Mouse (Mus musculus): Measurements from ENCODE around the gene Gm17334.
A peak's percentile ranks its signal among the peaks of the same experiment; 100 is the strongest.

The Gm17334 gene

DNA sequence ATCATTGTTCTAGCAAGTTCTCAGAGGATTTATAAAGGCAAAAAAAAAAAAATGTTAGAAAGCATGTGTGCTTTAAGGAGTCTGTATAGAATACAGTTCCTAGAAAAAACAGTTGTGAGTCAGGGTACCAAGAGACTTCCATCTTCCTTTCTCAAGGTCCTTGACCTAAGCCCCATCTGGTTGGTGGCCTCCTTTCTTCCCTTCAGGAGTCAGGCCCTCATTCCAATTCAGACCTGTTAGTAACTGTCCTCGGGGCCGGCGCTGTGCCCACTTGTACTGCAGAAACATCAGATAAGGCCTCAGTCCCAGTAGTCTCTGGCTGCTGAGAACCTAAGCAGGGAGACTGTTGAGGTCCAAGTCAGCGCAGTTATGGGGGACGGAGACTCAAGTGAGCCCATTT is at the start of gene Gm17334:
Gene Gm17334, minus strand, starts transcription at position 101 of the 400 bp plus-strand sequence.
- no peak for DNase-seq (ENCODE audit: low spot score in 2 of 2)

DNA sequence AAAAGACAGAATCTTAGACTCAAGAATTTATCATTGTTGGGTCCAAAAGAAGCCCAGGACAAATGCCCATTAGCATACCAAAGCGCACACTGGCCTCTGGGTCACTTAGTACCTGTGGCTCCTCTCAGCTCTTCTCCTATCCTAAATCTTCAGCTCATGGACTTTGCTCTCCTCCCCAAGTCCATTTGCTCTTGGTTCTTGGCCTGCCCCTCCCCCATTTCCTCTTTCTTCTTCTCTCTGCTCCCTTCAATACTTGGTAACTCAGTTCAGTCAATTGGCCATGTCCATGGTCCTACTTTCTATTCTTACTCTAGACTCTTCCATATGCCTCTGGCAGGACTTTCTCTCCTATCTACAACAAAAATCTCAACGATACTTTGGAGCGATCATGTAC is 49.0 kb upstream of the Gm17334 start:
- no peak for DNase-seq (ENCODE audit: low spot score in 2 of 2)

DNA sequence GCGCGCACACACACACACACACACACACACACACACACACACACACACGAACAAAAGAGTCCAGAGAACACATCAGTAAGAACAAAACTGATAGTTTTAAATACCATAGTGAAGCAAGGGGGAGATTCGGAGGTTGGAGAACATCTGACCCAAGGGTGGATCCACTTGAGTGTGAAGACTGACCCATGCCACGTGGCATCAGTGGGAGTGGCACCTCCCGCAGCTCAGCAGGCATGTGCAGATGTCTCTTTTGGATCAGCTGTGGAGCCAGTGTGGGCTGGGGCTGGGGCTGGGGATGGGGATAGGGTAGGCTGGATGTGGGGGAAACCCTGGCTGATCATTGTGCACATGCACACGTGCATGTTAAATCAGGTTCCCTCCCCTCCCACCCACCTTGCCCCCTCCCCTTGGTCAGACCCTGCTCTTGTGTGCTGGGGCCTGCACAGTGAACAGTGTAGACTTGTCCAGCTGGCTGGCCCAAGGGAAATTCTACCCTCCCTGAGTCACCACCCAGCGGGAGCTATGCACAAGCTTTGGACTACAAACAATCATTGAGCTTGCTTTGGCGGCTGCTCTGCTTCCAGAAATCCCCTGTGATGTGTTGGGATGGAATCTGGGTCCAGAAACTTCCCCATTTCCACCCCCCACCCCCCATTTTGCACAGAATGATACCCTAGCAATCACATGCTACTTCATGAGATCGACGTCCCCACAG is 48.4 kb upstream of the Gm17334 start:
- no peak for DNase-seq (ENCODE audit: low spot score in 2 of 2)

DNA sequence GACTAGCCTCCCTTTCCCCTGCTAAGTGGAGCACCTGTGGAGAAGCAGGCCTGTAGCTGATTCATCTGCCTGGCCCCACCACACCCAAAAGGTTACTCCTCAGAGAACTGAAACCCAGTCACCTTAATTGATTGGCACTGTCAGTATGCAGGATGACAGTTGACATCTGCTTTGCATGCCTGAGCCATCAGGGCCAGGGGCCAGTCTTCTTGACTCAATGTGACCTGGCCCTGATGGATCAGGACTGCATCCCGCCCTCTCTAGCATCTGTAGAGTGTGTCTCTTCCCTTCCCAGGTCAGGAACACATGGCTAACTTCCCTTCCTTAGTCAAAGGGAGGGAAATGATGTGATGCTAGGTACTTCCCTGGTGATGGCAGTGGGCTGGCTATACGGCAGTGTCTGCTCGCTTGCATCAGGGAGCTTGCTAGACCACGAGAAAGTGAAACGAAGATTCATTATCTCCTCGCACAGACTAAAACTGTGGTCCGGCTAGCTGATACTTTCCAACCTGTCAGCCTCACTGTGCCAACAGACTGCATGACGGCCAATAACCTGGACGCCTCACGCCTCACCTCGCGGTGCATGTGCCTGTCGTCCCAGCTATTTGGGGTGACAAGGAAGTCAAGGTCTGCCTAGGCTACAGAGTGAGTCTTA is 47.7 kb upstream of the Gm17334 start:
- no peak for DNase-seq (ENCODE audit: low spot score in 2 of 2)

DNA sequence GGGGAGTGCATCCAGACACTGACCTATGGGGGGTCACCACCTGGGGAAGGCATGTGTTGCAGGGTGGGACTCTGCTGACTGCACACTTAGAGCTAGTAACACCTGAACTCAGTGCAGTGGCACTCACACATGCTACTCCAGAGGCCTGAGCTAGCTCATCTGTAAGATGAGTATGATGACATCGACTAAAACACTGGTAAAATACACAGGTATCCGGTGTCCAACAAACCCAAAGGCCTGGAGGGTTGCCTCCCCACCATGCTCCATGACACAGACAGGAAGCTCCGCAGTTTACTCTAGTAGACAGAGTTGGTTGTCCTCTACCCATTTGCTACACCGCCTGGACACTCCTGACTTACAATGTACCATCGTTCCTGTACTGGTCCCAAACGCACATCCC is 46.5 kb upstream of the Gm17334 start:
- no peak for DNase-seq (ENCODE audit: low spot score in 2 of 2)

DNA sequence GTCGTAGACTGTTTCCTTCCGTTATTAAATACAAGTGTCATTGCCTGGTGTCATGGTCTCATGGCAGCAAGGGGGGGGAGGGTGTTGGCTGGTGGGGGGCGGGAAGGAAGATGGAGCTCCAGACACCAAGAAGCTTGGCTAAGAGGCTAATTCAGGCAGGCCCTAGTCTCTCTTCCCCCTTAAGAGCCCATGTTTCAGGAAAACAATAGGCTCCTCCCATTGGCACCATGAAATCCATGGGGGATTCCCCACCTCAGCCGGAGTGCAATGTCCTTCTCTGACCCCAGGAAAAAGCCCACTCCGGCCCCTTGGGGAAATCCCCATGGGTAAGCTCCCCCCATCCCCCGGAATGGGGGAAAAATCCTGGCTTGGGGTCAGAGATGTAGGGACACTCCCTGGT is 45.8 kb upstream of the Gm17334 start:
- DNase-seq (ENCODE audit: low spot score in 2 of 2): no peak

DNA sequence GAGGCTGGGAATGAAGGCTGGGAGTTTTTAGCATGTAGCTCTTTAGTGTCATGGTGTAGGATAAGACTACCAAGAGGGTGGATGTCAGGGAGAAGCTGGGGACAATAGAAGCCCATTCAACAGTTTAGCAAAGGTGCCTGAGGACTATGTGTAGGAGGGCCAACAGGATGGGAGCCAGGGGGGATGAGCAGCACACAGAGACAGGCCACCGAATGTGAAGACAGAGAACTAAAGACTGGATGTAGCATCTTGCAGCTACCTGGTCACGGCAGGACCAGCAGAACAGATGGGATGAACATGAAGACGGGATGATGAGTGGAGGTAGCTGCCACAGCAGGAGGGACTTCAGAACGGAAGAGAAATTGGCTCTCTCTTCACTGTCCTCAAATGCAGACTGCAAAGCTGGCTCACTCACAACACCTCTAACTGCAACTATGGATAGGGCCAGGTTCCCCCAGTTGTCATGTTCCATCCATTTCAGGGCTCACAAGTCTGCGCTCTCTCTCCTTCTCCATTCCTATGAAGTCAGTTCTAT is 43.9 kb upstream of the Gm17334 start:
- no peak for DNase-seq (ENCODE audit: low spot score in 2 of 2)

DNA sequence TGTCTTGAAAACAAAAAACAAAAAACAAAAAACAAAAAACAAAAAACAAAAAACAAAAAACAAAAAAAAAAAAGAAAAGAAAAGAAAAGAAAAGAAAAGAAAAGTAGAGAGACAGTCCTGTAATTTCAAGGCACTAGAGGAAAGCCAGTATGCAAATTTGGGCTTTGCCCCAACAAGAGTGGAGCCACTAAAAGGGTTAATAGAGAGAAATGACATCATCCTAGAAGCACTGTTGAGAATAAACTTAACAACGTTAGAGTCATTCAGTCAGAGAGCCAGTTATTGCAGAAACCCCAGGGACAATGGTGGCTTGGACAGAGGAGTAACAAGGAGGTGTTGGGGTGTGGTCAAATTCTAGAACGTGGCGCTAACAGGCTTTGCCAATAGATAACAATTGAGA is 41.8 kb upstream of the Gm17334 start:
- no peak for DNase-seq (ENCODE audit: low spot score in 2 of 2)

DNA sequence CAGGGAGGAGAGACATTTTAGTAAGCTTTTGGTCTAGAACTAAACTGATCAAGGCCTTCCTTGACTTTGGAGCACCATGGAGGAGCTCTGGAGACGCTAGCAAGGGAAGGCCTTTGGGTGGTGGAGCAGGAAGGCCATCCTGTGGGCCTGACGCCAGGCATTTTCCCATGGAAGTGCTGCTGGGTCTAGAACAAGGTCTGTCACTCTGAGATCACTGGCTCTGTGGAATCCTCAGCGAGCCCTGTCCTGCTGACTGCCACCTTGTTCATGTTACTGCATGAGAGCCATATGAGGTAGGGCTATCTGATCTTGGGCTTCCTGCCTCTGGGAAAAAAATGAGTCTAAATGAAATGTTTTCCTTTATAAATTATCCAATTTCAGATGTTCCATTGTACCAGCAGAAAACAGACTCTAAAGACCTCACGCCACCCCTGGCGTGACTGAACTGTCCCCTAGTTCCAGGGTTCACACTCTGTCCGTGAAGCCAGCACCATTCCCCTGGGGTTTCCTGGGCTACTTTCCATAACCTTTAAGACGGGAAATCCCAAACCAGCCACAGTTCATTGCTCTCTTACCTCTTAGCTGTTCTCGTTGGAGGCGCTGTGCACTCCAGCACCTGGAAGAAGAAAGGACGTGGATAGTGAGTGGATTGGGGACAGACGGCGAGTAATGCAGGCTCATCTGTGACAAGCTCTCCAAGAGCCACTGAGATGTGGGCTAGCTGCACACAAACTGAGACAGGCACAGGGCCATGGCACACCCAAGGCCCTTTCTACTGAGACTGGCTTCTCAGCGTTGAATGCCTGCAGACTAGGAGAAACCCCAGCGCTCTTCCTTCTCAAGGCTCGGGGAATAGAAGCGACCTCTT is 40.2 kb upstream of the Gm17334 start:
- no peak for DNase-seq (ENCODE audit: low spot score in 2 of 2)

DNA sequence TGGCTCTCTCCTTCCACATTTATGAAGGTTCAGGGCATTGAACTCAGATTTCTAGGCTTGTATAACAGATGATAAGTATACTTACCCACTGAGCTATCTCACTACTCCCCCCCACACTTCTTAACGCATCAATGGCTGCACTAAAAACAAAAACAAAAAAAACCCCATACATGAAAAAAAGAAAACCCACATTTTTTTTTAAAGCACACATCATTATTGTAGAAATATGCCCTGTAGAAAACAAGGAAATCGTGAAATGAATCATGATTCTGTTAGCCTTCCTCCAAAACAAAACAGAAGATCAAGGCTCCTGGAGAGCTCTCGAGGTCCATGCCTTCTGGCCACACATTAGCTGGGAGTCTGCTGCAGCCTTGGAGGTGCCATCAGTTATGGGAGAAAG is 38.3 kb upstream of the Gm17334 start:
- DNase-seq (ENCODE audit: low spot score in 2 of 2): no peak

DNA sequence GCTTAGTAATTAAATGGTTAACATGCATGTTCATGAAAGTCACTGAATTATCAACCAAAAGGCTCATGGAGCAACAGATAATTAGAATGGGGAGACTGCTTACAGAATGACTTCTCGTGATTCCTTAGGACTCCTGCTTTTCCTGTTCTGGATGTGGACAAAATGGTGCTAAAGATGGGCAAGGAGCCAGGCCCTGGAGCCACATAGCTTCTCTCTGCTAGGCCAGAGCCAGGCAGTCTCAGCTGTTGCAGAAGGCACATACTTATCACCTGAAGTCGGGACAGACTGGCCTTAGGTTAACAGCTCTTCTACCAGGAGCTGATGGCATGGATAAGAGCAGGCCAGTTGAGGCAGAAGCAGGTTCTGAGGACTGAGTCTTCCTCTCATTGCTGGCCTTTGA is 37.8 kb upstream of the Gm17334 start:
- DNase-seq (ENCODE audit: low spot score in 2 of 2): no peak

DNA sequence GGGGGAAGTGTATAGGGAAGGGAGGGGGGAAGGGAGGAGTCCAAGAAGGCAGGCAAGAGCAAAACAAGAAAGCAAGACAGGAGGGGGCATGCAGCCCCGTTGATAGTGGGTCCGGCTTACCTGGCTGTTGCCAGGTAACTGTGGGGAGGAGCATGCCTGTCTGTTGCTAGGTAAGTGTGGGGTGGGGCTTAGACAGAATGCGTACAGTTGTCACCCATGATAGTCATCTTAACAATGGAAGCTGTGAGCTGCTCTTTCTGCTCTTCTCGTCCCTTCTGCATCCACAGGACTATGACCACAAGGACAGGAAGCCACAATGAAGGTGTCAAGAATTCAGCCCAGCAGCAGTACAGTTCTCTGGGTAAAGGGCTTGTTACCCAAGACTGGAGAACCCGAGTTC is 37.2 kb upstream of the Gm17334 start:
- no peak for DNase-seq (ENCODE audit: low spot score in 2 of 2)

DNA sequence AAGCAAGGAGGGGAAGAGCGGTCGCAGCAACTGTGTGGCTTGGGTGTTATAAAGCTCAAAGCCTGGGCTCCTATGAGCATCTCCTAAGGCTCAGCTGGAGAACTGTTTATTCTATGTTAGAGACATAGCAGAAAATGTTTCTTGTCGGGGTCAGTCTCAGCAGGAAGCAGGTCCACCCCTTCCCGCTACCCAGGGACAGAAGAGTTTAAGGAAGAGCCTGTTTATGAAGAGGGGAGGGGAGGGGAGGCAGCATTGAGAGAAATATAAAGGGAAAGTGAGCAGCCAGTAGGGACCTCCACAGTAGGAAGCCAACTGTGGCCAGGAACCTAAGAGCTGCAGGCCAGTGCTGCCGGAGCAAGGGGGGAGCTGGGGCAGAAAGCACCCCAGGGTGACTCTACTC is 36.4 kb upstream of the Gm17334 start:
- DNase-seq (ENCODE audit: low spot score in 2 of 2): no peak

DNA sequence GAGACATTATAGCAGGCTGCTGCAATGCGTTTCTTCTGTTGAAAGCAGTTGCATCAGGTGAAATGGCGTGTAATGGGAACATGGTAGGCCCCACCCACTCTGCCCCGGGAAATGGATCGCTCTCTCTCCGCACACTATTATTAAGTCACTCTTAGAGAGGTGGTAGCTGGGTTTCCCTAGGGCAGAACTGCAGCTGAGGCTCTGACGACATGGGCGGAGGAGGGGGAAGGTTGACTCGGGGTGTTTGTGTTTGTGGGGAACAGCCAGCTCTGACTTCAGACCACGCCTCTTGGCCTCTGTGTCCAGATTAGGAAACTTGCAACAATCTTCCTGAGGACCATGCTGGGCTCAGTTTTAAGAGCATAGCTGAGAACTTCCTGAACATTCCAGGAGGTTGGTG is 32.8 kb upstream of the Gm17334 start:
- DNase-seq (ENCODE audit: low spot score in 2 of 2): peak; percentile 21 to 71

DNA sequence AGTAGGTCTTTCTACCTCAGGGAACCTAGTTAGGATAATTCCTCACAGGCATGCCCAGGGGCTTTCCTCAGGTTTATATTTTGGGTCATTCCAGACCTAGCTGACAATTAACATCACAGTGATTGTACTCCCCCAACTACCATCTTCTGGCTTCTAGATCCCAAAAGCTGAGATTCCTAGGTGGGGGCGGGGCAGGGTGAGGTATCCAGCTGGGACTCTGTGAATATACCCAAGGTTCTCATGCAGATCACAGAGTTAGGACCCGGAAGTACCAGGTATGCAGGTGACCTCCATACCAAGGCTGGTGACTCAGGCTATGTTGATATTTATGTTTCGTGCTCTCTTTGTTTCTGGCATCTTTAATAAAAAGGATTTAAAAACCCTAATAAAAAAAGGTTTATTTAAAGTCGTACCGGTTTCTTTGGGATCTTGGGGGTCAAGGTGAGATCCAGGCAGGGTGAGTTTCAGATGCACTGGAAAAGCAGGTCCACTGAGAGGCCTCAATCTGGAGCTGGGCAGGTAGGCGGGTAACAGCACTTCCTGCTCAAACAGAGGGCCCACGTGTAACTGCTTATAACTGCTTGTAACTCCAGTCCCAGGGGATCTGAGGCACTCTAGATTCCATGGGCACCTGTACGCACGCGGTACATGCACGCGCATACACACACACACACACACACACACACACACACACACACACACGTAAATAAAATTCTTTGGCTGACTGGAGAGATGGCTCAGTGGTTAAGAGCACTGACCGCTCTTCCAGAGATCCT is 31.8 kb upstream of the Gm17334 start:
- no peak for DNase-seq (ENCODE audit: low spot score in 2 of 2)

DNA sequence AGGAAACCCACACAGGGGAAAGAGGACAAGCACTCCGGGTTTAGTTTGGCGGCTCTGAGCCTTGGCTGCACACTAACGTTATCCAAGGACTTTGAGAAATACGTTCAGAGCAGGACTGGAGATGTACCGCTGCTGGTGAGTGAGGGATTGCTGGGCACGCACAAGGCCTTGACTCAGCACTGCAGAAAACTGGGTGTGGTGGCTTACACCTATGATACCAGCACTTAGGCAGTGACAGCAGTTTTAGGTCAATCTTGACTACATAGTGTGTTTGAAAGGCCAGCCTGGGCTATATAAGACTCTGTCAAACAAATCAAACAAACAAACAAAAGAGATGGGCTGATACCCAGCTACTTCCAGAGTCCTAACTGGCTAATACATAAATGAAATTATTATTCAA is 30.5 kb upstream of the Gm17334 start:
- no peak for DNase-seq (ENCODE audit: low spot score in 2 of 2)

DNA sequence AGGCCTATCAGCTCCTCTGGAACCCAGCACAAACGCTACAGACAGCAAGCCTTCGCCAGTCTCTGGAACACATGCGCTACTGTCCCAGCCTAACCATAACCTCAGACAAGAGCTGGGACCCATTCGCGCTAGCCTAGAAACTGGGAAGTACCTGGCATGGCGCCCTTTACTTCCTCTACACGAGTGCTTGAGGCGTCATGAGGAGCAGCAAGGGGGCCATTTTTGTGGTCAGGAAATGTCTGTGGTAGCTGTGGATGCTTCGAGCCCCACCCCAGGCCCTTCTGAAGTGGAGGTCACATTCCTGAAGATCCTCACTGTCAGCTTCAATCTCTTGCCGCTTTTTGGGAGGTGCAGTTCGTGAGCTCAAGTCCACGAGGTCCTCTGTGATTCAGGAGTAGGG is 30.1 kb upstream of the Gm17334 start:
- DNase-seq (ENCODE audit: low spot score in 2 of 2): no peak

DNA sequence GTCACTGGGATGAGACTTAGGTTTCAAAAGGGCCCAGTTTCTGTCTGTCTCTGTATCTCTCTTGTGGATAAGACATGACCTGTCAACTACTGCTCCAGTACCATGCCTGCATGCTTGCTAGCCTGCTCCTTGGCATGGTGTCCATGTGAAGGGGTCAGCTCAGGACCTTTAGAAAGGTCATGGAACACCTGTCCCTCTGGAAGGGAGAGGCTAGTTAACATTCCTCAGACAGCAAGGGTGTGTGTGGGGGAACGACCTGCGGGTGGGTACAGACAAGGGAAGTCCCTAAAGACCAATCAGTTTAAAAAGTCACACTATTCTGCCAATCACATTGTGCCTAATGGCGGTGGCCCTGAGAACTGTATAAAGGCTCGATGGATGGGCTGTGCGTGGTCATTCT is 28.0 kb upstream of the Gm17334 start:
- DNase-seq (ENCODE audit: low spot score in 2 of 2): no peak

DNA sequence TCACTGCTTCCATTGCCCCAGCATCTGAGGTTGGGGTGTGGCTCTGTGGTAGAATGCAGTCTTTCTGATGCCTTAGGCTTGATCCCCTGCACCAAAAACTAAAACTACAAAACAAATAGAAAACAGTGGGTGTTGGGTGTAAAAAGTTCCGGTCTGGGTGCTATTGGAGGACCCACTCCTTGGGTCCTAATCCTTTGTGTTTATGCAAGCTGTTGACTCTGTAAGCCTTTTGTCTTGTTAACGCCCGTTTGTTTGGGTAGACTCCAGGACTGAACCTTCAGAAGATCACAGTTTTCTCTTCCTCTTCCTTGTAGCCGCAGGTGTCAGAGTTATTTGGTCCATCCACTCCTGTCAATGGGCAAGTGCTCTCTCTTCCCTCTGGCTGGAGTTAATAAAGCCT is 27.0 kb upstream of the Gm17334 start:
- DNase-seq (ENCODE audit: low spot score in 2 of 2): no peak

DNA sequence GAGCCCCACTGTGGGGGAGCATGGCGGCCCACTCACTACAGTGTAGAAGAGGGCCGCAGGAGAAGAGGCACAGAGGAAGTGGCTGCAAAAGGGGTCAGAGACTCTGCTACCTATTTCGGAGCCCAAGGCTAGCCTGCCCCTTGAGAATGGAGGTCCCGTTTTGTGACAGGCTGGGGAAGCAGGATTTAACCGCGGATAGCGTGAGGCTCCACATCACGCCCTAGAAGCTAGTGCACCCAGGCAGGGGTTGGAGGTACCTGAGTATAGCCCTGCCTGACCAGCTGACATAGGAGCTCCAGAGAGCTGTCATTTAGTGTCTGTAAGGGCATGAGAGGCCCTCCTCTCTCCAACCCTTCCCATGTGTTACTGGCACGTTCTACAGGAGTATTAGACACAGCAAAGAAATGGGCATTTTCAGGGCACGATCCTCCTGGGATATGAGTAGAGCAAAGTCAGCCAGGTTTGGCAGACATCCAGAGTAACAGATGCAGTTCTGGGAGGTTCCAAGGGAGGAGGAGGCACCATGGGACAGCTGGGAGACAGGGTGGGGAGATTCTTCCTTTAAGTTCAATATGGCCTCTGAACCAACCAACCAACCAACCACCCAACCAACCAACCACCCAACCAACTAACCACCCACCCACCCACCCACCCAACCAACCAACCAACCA is 25.2 kb upstream of the Gm17334 start:
- no peak for DNase-seq (ENCODE audit: low spot score in 2 of 2)

DNA sequence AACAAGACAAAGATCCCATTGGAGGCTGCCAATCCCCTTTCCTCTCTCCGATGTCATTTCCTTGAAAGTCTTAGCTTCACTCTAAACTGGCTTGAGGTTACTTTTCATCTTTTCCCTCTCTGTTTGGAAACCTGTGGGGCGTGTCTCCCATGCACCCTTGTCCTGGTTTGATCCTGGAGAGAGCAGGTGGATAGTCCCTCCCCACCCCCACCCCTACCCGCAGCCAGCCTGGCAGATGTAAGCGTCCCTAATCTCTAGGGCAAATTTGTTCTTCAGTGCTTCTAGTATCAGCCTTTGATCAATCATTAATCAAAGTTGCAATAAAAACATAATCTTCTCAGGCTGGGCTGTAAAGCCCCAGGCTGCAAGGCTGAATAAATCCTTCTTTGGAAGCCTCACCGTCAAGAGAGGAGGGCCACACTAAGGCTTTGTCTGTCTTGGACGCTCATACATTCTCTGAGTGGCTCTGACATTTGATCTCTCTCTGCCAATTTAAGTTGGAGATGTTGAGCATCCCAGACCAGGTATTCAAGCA is 24.5 kb upstream of the Gm17334 start:
- no peak for DNase-seq (ENCODE audit: low spot score in 2 of 2)

All from urinary bladder, adult 18-20 months (tissue).